Comparison of ENCODE assay signal across 10 mouse cellular contexts in the genomic region with DNA sequence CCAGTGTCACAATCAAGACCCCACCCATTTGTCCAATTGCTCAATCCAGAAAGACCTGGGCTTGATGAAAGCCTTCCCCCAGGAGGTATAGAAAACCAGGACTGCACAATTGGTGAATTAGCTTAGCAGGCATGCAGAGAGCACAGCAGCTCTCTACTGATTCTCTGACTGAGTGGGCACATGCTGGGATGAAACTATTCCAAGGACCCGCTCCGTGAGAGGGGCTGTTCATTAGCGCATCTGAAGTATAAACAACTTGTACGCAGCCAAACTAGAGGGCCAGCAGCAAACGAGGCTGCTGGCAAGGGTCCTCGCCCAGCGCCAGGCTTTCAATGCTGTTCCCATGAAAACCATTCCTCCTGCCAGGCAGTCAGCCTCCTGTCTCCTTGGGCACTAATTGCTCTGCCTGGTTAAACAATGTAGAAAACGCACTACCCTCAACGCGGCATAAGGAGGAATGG.
DNase-seq lines count a peak whose midpoint lies in the region; ATAC-seq and TF ChIP-seq lines count a peak whose summit lies in the region.
"Had no signal": no experiment of that assay in that cellular context is flagged by ENCODE, and none has a peak within 500 bp of the region (broad histone marks: within the 10 kb centered on the region; RNA-seq: fewer than 3 reads in every experiment).

No protein-coding gene starts in this region.

- H3K4me3 ChIP-seq in E14TG2a.4 (replicated peaks; ENCODE audit: low read length) = peak overlapping the region; percentile 21
- H3K4me3 ChIP-seq in neural tube, embryonic 13.5 days = no peak overlapping the region
- H3K4me3 ChIP-seq: erythroblast, embryonic 14.5 days; heart, embryonic 15.5 days had no signal

- no peak for TF ChIP-seq CTCF in E14TG2a.4 (conservative IDR thresholded peaks at IDR 0.05; ENCODE audit: low read length)

- H3K27me3 ChIP-seq in E14TG2a.4 (ENCODE audit: insufficient read depth, low read length) = peaks cover 4% of the 10 kb centered on the region
- H3K27me3 ChIP-seq in neural tube, embryonic 13.5 days = 0 out of 2 replicates have a peak, but pooled peaks cover 6% of the 10 kb centered on the region
- H3K27me3 ChIP-seq: heart, embryonic 15.5 days had no signal

- intact Hi-C loops in gastrocnemius, postnatal 36 days (cut with DNase I) = no loop called here

- H3K9me3 ChIP-seq in E14TG2a.4 (ENCODE audit: low read length) = peaks cover 7% of the 10 kb centered on the region; the same call in 1 of the 2 replicates
- no peaks in the 10 kb centered on the region for H3K9me3 ChIP-seq in neural tube, embryonic 13.5 days
- H3K9me3 ChIP-seq: heart, embryonic 15.5 days had no signal

- H3K4me2 ChIP-seq in neural tube, embryonic 13.5 days = 0 out of 2 replicates have a peak overlapping the region, but pooled peaks have one; percentile 9
- H3K4me2 ChIP-seq: heart, embryonic 15.5 days had no signal

- H3K27ac ChIP-seq in neural tube, embryonic 13.5 days (replicated peaks) = peak overlapping the region; percentile 29; the same call in 1 of the 2 replicates
- H3K27ac ChIP-seq: heart, embryonic 15.5 days had no signal

- WGBS in neural tube, embryonic 13.5 days = 34% methylated on average over 10 of the region's 10 CpGs

- peak; percentile 82 for ATAC-seq in neural tube, embryonic 13.5 days (ENCODE audit: low read depth)

- no peaks in the 10 kb centered on the region for H3K36me3 ChIP-seq in E14TG2a.4 (ENCODE audit: insufficient read depth, low read length)
- H3K36me3 ChIP-seq in neural tube, embryonic 13.5 days = no peaks in the 10 kb centered on the region
- H3K36me3 ChIP-seq: heart, embryonic 15.5 days had no signal

- no peak overlapping the region for H3K9ac ChIP-seq in neural tube, embryonic 13.5 days
- H3K9ac ChIP-seq: heart, embryonic 15.5 days had no signal

- DNase-seq in ZHBTc4 (ENCODE audit: low read depth, low spot score) = peak; percentile 62
- DNase-seq in layer of hippocampus, adult 18-20 months (ENCODE audit: low spot score in 2 of 2) = peak; percentile 40 to 67
- DNase-seq in adrenal gland, postnatal 25 days = no peak
- DNase-seq in lung, postnatal 36 days = no peak
- no peak for DNase-seq in gastrocnemius, postnatal 36 days
- DNase-seq: lung, postnatal 14 days had no signal

- peaks cover 24% of the 10 kb centered on the region for H3K4me1 ChIP-seq in E14TG2a.4 (replicated peaks; ENCODE audit: low read depth, low read length)
- H3K4me1 ChIP-seq in neural tube, embryonic 13.5 days (replicated peaks) = peaks cover 12% of the 10 kb centered on the region
- H3K4me1 ChIP-seq: heart, embryonic 15.5 days had no signal

Comparison
In these comparisons a context has a peak if more than half of its experiments do, and no peak if none do; other contexts are left out.
1. DNase-seq: peak in ZHBTc4 (single experiment) and layer of hippocampus, adult 18-20 months (2 of 2); none in adrenal gland, postnatal 25 days (single experiment), lung, postnatal 36 days (single experiment) and gastrocnemius, postnatal 36 days (0 of 2).